Mouse (Mus musculus) kidney, postnatal 36 days (tissue): Measurements from ENCODE around the gene Ywhag.

ENCODE experiments used
- DNase-seq, 2 experiments: peaks; one replicate each; pipeline ENCODE4 v3.0.0; 2021 to 2022; ENCODE audit warnings: mixed read lengths in 2 of 2

Ywhag gene

GRCm38 (mm10) chr5:135910813-135911212 is 23.6 kb downstream of the Ywhag start:
- DNase-seq: no peak

DNA sequence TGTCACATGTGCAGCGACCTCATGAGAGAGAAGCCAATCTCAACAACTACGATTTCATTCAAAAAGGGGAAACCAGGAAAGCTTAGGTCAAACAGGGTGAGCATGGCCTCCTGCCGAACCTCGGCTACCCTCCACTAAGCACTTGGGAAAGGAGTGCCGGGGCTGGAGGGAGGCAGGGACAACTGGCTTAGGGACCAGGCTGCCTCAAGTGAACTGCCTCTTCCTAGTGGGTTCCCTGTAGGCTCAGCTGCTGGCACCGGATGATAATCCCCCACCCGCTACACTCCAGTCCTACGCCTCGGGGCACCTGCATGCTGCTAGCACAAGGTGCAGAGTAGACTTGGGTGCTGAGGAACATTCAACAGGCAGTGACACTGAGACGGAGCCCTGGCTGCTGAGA is 24.8 kb downstream of the Ywhag start:
- no peak for DNase-seq

DNA sequence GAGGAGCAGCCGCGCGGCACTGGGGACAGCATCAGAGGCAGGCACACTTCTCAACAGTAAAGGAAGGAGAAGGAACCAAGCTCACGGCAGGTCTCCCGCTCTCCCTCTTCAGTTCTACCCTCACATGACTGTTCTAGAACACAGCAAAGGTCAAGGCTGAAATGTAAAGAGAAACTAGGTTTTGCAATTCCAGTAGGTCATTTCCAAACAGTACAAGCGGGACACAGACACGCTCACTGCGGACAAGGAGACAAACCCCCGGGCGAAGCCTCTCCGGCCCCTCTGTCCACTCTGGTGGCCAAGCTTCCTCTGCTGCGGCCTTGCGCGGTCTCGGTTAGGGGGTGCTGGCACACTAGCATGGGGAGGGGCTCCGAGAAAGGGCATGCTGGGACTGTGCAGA is 25.4 kb downstream of the Ywhag start:
- no peak for DNase-seq

- no peak for DNase-seq
These were observed 26.2 kb downstream of the Ywhag start for GRCm38 (mm10) chr5:135908185-135908584.

DNA sequence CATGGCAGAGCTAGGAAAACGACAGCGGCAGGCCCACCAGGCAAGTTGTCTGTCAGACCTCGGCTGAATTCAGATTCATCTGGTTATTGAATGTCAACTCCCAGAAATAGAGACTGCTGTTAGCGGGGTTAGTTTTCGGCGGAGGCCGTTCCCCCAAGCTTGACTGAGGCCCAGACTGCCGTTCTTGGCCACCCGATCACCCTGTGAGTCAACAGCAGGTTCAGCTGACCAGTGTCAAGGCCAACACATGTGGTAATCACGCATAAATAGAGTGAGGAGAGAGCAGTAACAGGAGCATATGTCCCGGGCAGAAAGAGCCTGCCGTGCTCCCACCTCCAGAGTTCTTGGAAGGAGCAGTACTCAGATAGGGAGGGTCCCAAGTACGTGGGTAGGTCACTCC is 27.2 kb downstream of the Ywhag start:
- no peak for DNase-seq

DNA sequence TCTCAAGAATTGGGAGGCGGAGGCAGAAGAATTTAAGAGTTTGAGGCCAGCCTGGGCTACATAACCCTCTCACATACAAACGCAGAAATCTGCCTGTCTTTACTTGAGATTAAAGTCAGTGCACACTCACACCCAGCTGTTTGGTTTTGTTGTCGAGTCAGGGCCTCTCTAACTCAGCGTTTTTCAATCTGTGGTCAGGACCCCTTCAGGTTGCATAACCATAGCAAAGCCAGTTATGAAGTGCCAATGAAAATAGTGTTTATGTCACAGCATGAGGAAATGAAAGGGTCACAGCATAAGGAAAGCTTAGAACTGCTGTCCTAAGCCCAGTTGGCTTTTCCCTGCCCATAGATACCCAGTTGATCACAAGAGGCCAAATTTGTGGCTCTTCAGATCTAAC is 27.6 kb downstream of the Ywhag start:
- no peak for DNase-seq

DNA sequence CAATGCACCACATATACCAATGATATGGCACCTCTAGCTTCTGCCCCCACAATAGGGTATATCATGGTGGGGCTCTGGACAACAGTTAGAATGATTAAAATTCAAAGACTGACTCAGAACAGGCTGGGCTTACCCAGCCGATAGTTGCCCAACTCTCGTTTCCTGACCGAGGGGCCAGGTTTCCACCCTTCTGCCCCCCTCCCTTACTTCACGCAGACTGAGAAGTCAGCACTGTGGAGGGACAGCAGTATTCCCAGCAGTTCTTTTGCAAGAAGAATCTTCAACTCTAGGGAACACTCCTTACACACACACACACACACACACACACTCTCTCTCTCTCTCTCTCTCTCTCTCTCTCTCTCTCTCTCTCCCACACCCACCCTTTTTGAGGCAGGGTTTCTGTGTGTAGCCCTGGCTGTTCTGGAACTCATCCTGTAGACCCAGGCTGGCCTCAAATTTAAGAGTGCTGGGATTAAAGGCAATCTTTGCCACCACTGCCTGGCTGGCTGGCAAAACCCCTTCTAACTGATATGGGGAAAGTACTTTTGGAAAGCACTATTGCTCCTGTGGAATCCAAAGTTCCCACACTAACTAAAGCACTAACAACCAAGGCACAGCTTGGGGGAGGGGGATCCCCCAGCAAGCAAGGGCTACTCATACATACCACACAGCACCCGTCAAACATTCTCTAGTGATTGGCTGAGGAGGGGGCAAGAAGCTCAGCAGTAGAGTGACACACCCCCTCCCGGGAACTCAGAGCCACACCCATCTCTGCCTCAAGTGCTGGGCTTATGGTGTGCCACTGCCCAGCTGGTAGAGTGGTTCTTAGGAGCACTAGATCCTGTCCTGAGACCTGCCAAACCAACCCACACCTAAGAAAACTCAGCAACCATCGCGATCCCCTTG is 28.8 kb downstream of the Ywhag start:
- no peak for DNase-seq

- no peak for DNase-seq
These were observed 30.2 kb downstream of the Ywhag start for GRCm38 (mm10) chr5:135904259-135904658.

GRCm38 (mm10) chr5:135903551-135904151 is 30.8 kb downstream of the Ywhag start:
- DNase-seq: peak; percentile 91 to 96

- DNase-seq: no peak
These were observed 31.4 kb downstream of the Ywhag start for GRCm38 (mm10) chr5:135903058-135903457.

GRCm38 (mm10) chr5:135901354-135902095 is 32.9 kb downstream of the Ywhag start:
- no peak for DNase-seq

DNA sequence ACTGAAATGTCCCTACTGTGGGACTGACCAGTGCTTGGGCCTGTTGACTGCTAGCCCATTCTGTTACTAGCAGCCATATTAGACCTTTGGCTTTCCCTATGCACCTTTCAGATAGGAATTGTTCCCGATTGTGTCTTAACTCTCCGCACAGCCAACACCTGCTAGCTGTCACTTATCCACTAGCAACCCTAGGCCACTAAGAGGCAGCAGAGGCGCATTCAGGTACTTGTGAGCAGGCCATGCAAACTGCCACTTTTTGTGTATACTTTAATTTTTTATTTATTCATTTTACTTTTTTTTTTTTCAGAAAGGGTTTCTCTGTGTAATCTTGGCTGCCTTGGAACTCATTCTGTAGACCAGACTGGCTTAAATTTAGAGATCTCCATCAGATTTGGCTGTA is 33.7 kb downstream of the Ywhag start:
- no peak for DNase-seq

GRCm38 (mm10) chr5:135899833-135900232 is 34.6 kb downstream of the Ywhag start:
- DNase-seq: no peak

DNA sequence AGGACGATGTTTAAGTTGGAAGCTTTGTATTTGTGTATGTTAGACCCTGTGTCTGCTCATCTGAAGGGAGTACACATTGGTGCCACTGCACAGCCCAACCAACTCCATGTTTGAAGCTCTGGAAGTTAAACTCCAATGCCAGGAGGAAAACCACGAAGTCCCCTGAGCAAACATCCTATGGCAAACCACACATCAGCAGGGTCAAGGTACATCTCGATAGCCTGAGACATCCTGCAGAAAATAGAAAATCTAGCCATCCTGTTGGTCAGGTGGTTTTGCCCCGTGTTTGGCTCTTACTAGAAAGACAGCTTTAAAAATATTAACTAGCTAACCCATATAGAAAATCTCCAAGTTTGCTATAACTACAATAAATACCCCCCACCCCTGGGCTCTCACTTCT is 35.4 kb downstream of the Ywhag start:
- no peak for DNase-seq

DNA sequence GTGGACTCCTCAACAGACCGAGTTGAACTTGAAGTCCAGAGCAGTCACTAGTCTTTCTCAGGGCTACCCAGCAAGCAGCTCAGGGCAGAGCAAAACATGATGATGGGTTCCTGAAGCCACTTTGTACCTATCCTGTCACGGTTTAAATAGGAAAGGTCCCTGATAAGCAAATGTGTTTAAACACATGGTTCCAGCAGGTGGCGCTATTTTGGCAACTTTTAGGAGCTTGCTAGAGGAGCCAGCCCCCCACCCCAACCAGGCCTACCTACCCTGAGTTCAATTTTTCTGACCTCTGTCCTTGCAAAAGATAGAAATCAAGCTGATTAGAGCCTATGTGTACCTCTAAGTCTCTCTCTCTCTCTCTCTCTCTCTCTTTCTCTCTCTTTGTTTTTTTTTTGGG is 36.4 kb downstream of the Ywhag start:
- peak; percentile 51 to 75 for DNase-seq

GRCm38 (mm10) chr5:135894958-135895357 is 39.5 kb downstream of the Ywhag start:
- DNase-seq: no peak

- no peak for DNase-seq
These were observed 41.6 kb downstream of the Ywhag start for GRCm38 (mm10) chr5:135892589-135893351.

- DNase-seq: no peak
These were observed 43.5 kb downstream of the Ywhag start for GRCm38 (mm10) chr5:135890920-135891319.

DNA sequence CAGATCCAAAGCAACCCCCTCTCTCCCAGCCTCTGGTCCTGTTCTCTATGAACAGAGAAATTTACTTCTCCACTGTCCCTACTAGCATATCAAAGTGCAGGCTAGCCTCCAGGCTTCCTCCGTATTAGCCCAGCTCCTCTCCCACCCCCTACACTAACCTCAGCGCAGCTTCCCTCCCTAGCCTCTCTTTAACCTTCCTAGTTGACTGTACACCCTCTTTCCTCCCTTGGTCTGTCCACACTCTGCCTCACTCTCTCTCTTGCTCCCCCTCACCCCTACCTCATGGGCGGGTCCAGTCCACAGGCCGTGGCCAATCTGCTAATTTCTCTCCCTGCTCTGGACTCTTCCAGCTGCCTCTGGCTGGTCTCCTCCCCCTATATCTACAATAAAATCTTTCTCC is 44.1 kb downstream of the Ywhag start:
- DNase-seq: no peak

- peak in 1 of 2 experiments; percentile 25 for DNase-seq
These were observed 45.8 kb downstream of the Ywhag start for GRCm38 (mm10) chr5:135888405-135889215.

DNA sequence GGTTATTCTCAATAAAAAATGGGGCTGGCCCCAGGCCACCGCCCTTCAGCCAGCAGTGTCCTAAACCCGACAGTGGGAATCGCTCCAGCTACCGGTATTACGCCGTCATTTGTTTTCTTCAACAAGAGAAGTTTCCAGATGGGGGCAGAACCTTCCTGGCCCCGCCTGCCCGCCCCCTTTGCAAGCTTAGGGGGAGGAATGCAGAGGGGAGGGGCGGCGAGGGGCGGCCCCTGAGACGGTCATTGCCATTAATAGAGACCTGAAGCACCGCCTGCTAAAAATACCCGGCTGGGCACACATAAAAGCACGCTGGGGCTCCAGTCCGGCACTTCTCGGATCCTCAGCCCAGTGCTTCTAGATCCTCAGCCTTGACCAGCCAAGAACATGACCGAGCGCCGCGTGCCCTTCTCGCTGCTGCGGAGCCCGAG is 46.7 kb downstream of the Ywhag start, which contains the start of gene Hspb1:
TSS of gene Hspb1 (plus strand) at position 245 of the 428 bp plus-strand sequence.
- peak; percentile 87 to 94 for DNase-seq

DNA sequence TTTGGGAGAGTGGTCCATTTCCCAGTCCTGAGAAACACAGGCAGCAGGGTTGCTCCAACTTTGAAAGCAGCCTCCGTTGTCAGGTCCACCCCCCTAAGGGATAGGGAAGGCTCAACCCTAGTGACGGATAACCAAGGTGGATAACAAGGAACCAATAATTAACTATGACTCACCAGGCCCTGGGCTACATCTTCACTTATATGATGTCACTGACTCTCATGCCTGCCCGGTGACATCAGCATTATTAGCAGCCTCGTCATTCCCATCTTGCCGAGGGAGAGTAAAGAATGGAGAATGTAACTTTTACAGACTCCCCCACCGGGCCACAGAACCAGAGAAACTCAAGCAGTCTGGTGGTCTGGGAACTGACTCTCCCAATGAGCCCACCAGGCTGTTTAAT is 49.8 kb downstream of the Ywhag start:
- no peak for DNase-seq
